Mouse (Mus musculus) embryonic facial prominence, embryonic 10.5 days (tissue): ENCODE measurements around the gene Anks1b. TPM values are rescaled to one million over a fixed set of nuclear protein-coding genes. Genes with fewer than 3 reads are reported as not detected.
A peak's percentile ranks its signal among the peaks of the same experiment; 100 is the strongest.

ENCODE experiments used
- DNase-seq: peaks from one replicate; pipeline ENCODE4 v3.0.0-alpha.2; 2017; ENCODE audit warnings: low spot score
- H3K27ac ChIP-seq: fragments of 300-500 bp; sonication (generic); replicated peaks from 2 replicates; pipeline ENCODE4 v1.5.1; 2016; ENCODE audit warnings: mild to moderate bottlenecking
- H3K27me3 ChIP-seq: fragments of 300-500 bp; sonication (generic); replicated peaks from 2 replicates; pipeline ENCODE4 v1.6.1; 2016; ENCODE audit warnings: low read depth, mild to moderate bottlenecking; ENCODE audit not compliant: poor library complexity, severe bottlenecking
- H3K36me3 ChIP-seq: fragments of 300-500 bp; sonication (generic); replicated peaks from 2 replicates; pipeline ENCODE4 v1.6.1; 2016; ENCODE audit warnings: mild to moderate bottlenecking, moderate library complexity
- H3K4me1 ChIP-seq: fragments of 300-500 bp; sonication (generic); 2 replicates; pipeline ENCODE4 v1.6.1; 2016
- H3K4me3 ChIP-seq: fragments of 300-500 bp; sonication (generic); 2 replicates; pipeline ENCODE4 v1.5.1; 2016; ENCODE audit warnings: mild to moderate bottlenecking, moderate library complexity
- H3K9me3 ChIP-seq: fragments of 300-500 bp; sonication (generic); 2 replicates; pipeline ENCODE4 v1.6.1; 2016; ENCODE audit warnings: mild to moderate bottlenecking
- WGBS: fragments of 180-500 bp; shearing (Covaris S2); methylation state at CpG from one replicate; pipeline ENCODE4 v1.1.7; 2016; 5-methylcytosine and 5-hydroxymethylcytosine counted together
- polyA plus RNA-seq: library from polyadenylated mRNA; unstranded; fragments of >200 nt; fragmentation: Nextera tagmentation; extraction: Ambion mirVana; gene quantifications from 2 replicates; pipeline ENCODE4 v1.2.1, GENCODE M21; 2016

Gene Anks1b
- polyA plus RNA-seq, 1 experiment from 2014 or later, result 1.6 TPM

DNA sequence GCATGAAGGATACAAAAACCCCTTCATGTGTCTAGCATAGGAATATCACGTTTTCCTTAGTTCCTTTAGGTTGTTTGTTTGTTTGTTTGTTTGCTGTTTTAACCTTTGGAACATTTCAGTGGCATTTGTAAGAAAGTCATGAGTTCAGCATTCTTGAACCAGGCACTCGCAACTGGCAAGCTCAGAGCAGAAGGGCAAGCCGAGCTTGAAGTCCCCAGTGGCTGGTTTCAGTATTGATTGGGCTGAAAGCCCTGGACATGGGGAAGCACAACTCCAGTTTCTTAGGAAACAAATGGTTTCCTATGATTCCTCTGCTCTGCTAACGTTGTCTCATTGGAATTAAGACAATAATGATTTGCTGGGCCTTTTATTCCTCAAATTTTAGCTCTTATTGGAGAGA, 846.7 kb downstream of the Anks1b start:
- Histone ChIP-seq H3K4me3 (no peak overlapping the region), H3K4me1 (peaks cover 4% of the 10 kb centered on the region; the same call in 1 of the 2 replicates), H3K9me3 (no peaks in the 10 kb centered on the region), H3K36me3 (no peaks in the 10 kb centered on the region), H3K27ac (no peak overlapping the region), H3K27me3 (no peaks in the 10 kb centered on the region)
- 55% methylated on average over 4 of the region's 4 CpGs for WGBS
- DNase-seq, result no peak

DNA sequence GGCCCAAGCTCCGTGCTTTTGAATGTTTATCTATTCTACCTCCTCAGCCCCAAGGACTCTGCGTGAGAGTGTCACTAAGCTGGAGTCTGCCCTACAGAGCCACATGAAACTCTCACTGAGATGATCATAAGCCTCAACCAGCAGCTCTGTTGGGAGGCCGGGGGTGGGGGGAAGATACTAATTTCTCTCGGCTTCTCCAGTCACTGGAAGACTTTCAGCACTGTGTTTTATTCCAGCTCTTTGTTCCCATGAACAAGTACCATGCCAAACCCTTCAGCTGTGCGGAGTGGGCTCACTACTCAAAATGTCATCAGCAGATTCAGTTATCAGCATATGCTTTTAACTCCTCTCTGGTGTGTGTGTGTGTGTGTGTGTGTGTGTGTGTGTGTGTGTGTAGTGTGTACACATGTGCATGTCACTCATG, 849.8 kb downstream of the Anks1b start:
- 79% methylated on average over 5 of the region's 5 CpGs for WGBS
- H3K4me1 ChIP-seq, result peaks cover under 1% of the 10 kb centered on the region; the same call in 1 of the 2 replicates
- no peaks in the 10 kb centered on the region for H3K9me3 ChIP-seq
- H3K36me3 ChIP-seq, result no peaks in the 10 kb centered on the region
- no peak for DNase-seq
- no peak overlapping the region for H3K27ac ChIP-seq
- no peak overlapping the region for H3K4me3 ChIP-seq
- H3K27me3 ChIP-seq, result peaks cover 12% of the 10 kb centered on the region

DNA sequence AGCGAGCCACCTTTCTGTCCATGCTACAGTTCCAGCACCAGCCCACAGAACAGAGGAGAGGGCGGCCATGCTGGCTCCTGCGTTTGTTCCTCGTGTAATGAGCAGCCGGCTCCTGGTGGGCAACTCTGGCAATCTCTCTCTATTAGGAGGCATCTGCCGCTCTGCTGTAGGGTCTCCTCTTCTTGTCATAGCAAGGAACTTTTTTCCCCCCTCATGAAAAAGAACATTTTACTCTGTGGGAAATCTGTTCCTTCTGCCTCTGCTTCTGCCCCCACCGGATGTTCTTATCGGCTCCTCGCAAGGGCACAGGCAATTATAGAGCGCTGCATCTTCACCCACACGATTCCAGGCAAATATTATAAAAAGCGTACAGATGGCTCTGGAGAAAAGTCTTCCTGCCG, 850.6 kb downstream of the Anks1b start:
- DNase-seq, result no peak
- Histone ChIP-seq H3K4me1 (peaks cover 6% of the 10 kb centered on the region), H3K4me3 (no peak overlapping the region), H3K27me3 (peaks cover 13% of the 10 kb centered on the region), H3K27ac (no peak overlapping the region), H3K36me3 (no peaks in the 10 kb centered on the region), H3K9me3 (no peaks in the 10 kb centered on the region)
- 89% methylated on average over 13 of the region's 13 CpGs for WGBS

DNA sequence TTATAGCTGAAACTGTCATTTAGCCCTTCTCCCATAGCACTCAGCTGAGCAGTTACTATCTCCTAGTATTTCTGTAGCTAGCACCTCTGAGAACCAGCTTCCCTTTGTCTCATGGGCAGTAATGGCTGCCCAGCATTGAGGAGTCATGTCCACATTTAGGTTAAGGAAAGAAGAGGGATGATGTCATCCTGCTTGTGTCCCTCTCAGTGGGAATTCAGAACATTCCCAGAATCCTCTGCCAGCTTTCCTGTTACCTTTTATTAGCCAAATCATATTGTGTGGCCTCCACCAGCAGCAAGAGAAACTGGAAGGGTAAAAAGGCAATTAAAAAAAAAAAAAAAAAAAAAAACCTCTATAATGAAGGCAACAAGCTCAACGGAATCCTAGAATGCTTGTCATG, 851.6 kb downstream of the Anks1b start:
- Histone ChIP-seq H3K9me3 (no peaks in the 10 kb centered on the region), H3K27me3 (peaks cover 13% of the 10 kb centered on the region), H3K36me3 (no peaks in the 10 kb centered on the region), H3K4me3 (no peak overlapping the region), H3K27ac (no peak overlapping the region), H3K4me1 (peaks cover 11% of the 10 kb centered on the region)
- DNase-seq, result no peak
- WGBS, result 82% methylated on average over 1 of the region's 1 CpGs

DNA sequence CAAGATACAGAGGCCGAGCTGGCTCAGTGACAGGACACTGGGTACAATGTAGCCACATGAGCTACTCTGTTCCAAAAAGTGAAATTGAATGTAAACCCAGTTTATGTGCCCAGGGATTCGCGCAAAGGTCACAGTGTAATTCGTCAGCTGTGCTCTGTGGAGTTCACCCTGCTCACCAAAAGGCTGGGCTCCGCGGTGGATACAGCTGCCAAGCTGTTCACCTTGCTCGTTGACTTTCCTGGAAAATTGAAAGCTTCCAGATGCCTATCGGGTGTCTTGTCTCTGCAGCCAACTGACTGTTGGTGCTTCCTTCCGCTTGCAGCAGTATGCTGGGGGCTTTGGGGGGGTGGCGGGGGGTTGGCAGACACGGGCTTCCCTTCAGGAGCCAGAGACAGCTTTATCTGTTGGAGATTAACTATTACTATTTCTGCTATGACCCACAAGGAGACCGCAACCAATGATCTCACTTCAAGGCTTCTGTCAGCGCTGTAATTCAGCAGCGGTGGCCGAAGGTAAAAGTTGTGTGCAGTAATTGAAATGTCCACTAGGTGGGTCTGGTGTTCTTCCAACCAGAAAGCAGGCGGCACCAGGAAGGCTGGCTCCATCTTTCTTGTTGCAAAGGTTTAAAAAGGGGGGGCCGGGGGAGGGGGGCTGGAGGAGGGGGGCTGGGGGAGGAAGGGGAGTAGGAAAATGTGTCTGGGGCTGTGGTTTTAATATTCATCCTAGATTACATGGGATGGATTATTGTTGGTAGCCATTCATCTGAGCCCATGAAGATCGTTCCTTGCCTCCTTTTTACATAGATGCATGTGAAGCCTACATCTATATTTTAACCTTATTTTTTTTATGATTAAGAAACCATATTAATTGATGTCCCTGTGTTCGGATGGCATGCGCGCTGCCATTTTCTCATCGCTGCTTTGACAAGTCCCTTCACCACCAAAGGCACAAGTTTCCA, 855.4 kb downstream of the Anks1b start:
- DNase-seq, result peak; percentile 76
- Histone ChIP-seq H3K9me3 (no peaks in the 10 kb centered on the region), H3K36me3 (no peaks in the 10 kb centered on the region), H3K4me1 (peaks cover 11% of the 10 kb centered on the region), H3K27me3 (peaks cover 13% of the 10 kb centered on the region), H3K4me3 (peak overlapping the region; percentile 43), H3K27ac (no peak overlapping the region)
- WGBS, result 30% methylated on average over 22 of the region's 22 CpGs

DNA sequence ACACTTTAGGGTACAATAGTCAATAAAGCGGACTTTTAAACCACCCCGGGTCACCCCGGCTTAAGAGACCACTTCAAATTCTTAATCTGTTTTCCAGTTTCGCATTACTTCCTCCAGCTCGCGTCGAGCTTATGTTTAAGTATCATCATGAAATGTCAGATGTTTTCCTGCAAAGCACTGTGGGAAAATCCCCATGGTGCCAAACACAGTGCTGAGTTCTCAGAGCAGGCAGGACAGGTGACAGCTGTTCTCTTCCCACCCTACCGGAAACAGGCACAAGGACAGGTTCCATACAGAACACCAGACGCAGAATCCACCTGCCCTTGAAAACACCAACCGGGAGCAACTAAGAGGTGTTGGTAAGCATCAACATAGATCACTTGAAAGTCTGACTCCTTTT, 856.2 kb downstream of the Anks1b start:
- Histone ChIP-seq H3K4me1 (peaks cover 11% of the 10 kb centered on the region), H3K4me3 (no peak overlapping the region), H3K36me3 (no peaks in the 10 kb centered on the region), H3K27me3 (peaks cover 13% of the 10 kb centered on the region), H3K9me3 (no peaks in the 10 kb centered on the region), H3K27ac (no peak overlapping the region)
- WGBS, result 55% methylated on average over 10 of the region's 10 CpGs
- DNase-seq, result no peak

DNA sequence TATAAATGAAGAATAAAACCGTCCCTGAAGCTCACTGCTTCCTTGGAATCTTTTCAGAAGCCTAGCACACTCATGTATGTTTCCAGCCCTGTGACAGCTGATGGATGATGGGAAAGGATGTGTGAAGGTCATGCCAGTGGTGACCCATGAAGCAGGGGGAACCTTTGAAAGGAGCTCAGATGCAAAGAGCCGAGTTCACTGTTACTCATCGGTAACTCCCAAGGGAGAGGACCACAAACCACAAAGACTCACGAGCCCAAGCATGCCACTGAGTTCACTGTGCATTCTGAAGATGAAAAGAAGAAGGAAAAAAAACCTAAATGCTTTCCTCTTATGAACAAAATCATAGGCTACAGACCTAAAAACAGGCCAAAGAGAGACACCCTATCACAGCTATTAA, 859.5 kb downstream of the Anks1b start:
- H3K4me3 ChIP-seq, result no peak overlapping the region
- no peaks in the 10 kb centered on the region for H3K9me3 ChIP-seq
- peaks cover 11% of the 10 kb centered on the region for H3K4me1 ChIP-seq
- DNase-seq, result no peak
- H3K36me3 ChIP-seq, result no peaks in the 10 kb centered on the region
- 73% methylated on average over 4 of the region's 4 CpGs for WGBS
- peaks cover 3% of the 10 kb centered on the region for H3K27me3 ChIP-seq
- H3K27ac ChIP-seq, result no peak overlapping the region

DNA sequence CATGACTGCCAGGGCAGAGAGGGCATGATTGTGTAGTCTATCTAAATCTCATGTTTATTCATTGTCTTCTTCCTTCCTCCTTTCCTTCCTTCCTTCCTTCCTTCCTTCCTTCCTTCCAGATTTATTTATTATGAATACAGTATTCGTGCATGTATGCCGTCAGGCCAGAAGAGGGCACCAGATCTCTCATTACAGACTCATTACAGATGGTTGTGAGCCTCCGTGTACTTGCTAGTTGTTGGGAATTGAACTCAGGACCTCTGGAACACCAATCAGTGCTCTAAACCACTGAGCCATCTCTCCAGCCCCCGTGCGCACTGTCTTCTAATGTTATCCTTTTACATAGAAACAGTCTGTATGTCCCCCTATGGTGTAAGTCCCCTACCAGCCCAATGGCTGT, 860.3 kb downstream of the Anks1b start:
- H3K27ac ChIP-seq, result no peak overlapping the region
- H3K27me3 ChIP-seq, result no peaks in the 10 kb centered on the region
- no peaks in the 10 kb centered on the region for H3K9me3 ChIP-seq
- WGBS, result 26% methylated on average over 5 of the region's 5 CpGs
- no peaks in the 10 kb centered on the region for H3K36me3 ChIP-seq
- DNase-seq, result peak; percentile 48
- H3K4me3 ChIP-seq, result no peak overlapping the region
- peaks cover 6% of the 10 kb centered on the region for H3K4me1 ChIP-seq

DNA sequence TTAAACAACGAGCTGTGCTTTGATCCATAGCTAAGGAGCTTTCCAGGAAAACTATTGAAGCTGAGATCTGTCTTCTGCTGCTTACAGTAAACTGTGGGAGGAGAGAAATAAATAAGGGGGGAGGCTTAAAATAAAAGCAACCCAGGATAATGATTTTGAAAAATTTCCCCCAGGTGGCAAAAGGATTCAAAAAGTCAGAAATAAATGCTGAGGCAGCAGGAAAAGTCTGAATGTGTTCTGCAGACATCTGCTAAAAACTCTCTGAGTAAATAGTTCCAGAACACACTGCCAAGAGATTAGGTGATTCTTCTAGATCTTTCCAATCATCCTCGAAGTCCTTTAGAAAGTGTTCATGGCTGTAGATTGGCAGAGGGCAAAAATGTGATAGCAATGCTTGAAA, 865.2 kb downstream of the Anks1b start:
- no peaks in the 10 kb centered on the region for H3K4me1 ChIP-seq
- H3K4me3 ChIP-seq, result no peak overlapping the region
- H3K27ac ChIP-seq, result no peak overlapping the region
- DNase-seq, result no peak
- 88% methylated on average over 2 of the region's 2 CpGs for WGBS
- no peaks in the 10 kb centered on the region for H3K9me3 ChIP-seq
- no peaks in the 10 kb centered on the region for H3K36me3 ChIP-seq
- no peaks in the 10 kb centered on the region for H3K27me3 ChIP-seq

DNA sequence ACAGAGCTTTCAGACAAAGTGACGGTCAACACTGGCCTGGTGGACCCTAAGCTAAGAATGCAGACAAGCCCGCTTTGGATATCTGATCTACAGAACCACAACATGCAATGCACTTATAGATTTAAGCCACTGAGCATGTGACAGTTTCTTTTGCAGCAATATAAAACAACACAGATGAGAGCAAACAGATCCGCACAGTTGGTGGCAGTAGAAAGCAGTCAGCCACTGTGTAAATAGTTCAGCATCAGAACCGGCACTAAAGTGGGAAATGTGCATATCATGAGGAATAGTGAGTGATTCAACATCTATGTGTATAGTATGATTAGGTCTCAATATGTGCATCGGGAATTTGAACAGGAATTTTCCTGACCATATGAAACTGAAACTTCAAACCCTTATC, 867.6 kb downstream of the Anks1b start:
- Histone ChIP-seq H3K27me3 (no peaks in the 10 kb centered on the region), H3K4me3 (no peak overlapping the region), H3K36me3 (no peaks in the 10 kb centered on the region), H3K9me3 (no peaks in the 10 kb centered on the region), H3K27ac (no peak overlapping the region), H3K4me1 (no peaks in the 10 kb centered on the region)
- 93% methylated on average over 5 of the region's 5 CpGs for WGBS
- DNase-seq, result no peak

DNA sequence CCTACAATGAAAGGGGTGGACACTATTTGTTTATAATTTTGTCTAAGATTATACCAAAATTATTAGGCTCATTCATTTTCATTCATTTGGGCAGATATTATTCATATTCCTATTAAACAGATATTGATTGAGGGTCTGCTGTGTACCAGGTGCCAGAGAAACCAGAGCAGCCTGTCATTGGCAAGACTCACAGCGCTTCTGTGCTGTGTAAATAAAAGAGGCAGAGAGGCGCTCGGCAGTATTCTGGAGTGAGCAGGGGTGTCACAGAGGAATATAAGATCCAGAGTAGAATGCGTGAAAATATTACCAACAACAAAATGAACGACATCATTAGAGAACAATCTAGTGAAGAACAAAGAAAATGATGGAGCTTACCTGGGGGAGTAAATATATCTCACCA, 878.6 kb downstream of the Anks1b start:
- Histone ChIP-seq H3K36me3 (no peaks in the 10 kb centered on the region), H3K4me3 (no peak overlapping the region), H3K27ac (no peak overlapping the region), H3K4me1 (no peaks in the 10 kb centered on the region), H3K9me3 (no peaks in the 10 kb centered on the region), H3K27me3 (no peaks in the 10 kb centered on the region)
- DNase-seq, result no peak
- 86% methylated on average over 5 of the region's 5 CpGs for WGBS

DNA sequence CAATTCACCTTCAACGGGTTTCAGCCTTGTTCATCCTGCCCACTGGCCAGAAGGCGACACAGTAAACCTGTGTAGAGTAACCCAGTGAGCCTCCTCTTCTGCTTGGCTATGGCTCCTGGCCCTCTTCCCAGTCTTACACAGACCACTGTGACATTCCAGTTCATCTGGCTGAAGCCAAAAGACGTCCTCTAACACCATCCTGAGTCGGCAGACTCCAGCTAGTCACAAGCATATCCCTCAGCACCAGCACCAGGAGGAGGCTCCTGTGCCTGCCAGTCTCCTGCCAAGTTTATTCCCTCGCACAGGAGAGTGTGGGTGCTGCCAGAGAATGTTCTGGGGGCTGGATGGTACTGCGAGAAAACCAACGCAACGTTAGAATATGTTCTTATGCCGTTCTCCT, 879.8 kb downstream of the Anks1b start:
- Histone ChIP-seq H3K27me3 (no peaks in the 10 kb centered on the region), H3K9me3 (no peaks in the 10 kb centered on the region), H3K36me3 (no peaks in the 10 kb centered on the region), H3K27ac (no peak overlapping the region), H3K4me3 (no peak overlapping the region), H3K4me1 (no peaks in the 10 kb centered on the region)
- DNase-seq, result no peak
- WGBS, result 83% methylated on average over 9 of the region's 9 CpGs

DNA sequence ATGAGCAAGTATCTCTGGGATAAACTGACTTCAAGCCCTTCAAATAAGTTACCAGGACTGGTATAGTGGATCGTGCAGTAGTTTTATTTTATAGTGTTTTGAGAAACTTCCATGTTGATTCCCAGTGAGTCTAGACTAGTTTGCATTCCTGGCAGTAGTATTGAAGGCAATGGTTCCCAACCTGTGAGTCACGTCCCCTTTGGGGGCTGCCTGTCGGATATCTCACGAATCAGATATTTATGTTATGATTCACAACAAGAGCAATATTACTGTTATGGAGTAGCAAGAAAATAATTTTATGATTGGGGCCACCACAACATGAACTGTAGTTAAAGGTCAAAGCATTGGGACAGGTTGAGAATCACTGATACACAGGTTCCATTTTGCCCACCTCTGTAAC, 884.5 kb downstream of the Anks1b start:
- Histone ChIP-seq H3K4me3 (no peak overlapping the region), H3K27ac (no peak overlapping the region), H3K27me3 (no peaks in the 10 kb centered on the region), H3K9me3 (no peaks in the 10 kb centered on the region), H3K36me3 (no peaks in the 10 kb centered on the region), H3K4me1 (no peaks in the 10 kb centered on the region)
- DNase-seq, result no peak
- 87% methylated on average over 4 of the region's 4 CpGs for WGBS
